Mouse (Mus musculus) liver, embryonic 13.5 days (tissue): Measurements from ENCODE around the gene Cdc42ep4. TPM values are rescaled to one million over a fixed set of nuclear protein-coding genes. Genes with fewer than 3 reads are reported as not detected.

Experiments
- ATAC-seq: fragments of 200-750 bp; cut with Nextera tagmentation; 2 replicates; pipeline ENCODE4 v1.8.0; 2017; ENCODE audit warnings: low read depth, mild to moderate bottlenecking, moderate number of reproducible peaks, moderate library complexity
- DNase-seq: peaks from one replicate; pipeline ENCODE4 v3.0.0; 2022
- H3K27ac ChIP-seq: fragments of 300-500 bp; sonication (generic); 2 replicates; pipeline ENCODE4 v1.5.1; 2015; ENCODE audit warnings: moderate library complexity, mild to moderate bottlenecking, inconsistent platforms
- H3K27me3 ChIP-seq: fragments of 300-500 bp; sonication (generic); 2 replicates; pipeline ENCODE4 v1.6.1; 2015; ENCODE audit warnings: mild to moderate bottlenecking, inconsistent platforms
- H3K36me3 ChIP-seq: fragments of 300-500 bp; sonication (generic); 2 replicates; pipeline ENCODE4 v1.6.1; 2015; ENCODE audit warnings: mild to moderate bottlenecking, inconsistent platforms
- H3K4me1 ChIP-seq: fragments of 300-500 bp; sonication (generic); replicated peaks from 2 replicates; pipeline ENCODE4 v1.6.1; 2015; ENCODE audit warnings: inconsistent platforms
- H3K4me2 ChIP-seq: fragments of 300-500 bp; sonication (generic); 2 replicates; pipeline ENCODE4 v1.6.1; 2015; ENCODE audit warnings: inconsistent platforms, mild to moderate bottlenecking, moderate library complexity
- H3K4me3 ChIP-seq: fragments of 300-500 bp; sonication (generic); replicated peaks from 2 replicates; pipeline ENCODE4 v1.5.1; 2015; ENCODE audit warnings: mild to moderate bottlenecking, inconsistent platforms
- H3K9ac ChIP-seq: fragments of 300-500 bp; sonication (generic); 2 replicates; pipeline ENCODE4 v1.6.1; 2015; ENCODE audit warnings: mild to moderate bottlenecking, inconsistent platforms
- H3K9me3 ChIP-seq: fragments of 300-500 bp; sonication (generic); replicated peaks from 2 replicates; pipeline ENCODE4 v1.6.1; 2016; ENCODE audit warnings: inconsistent platforms
- WGBS: fragments of 180-500 bp; shearing (Covaris S2); methylation state at CpG from one replicate; pipeline ENCODE4 v1.1.7; 2015; ENCODE audit not compliant: insufficient replicate concordance; 5-methylcytosine and 5-hydroxymethylcytosine counted together
- polyA plus RNA-seq: library from polyadenylated mRNA; unstranded; fragments of >200 nt; fragmentation: Nextera tagmentation; extraction: Ambion mirVana; gene quantifications from 2 replicates; pipeline ENCODE4 v1.2.1, GENCODE M21; 2015

The Cdc42ep4 gene
- polyA plus RNA-seq, 1 experiment from 2014 or later = 17.3 TPM

- H3K36me3 ChIP-seq = no peaks in the 10 kb centered on the region
- peaks cover 49% of the 10 kb centered on the region for H3K4me1 ChIP-seq
- no peak overlapping the region for H3K9ac ChIP-seq
- no peaks in the 10 kb centered on the region for H3K9me3 ChIP-seq
- ATAC-seq (no peak), DNase-seq (no peak)
- H3K4me3 ChIP-seq = no peak overlapping the region
- H3K27ac ChIP-seq = no peak overlapping the region
- WGBS = 30% methylated on average over 11 of the region's 11 CpGs
- H3K4me2 ChIP-seq = peak overlapping the region; percentile 26
- H3K27me3 ChIP-seq = no peaks in the 10 kb centered on the region; the same call in 1 of the 2 replicates
Measured at GRCm38 (mm10) chr11:113787009-113787408, 35.3 kb upstream of the Cdc42ep4 start.

- no peak overlapping the region for H3K4me3 ChIP-seq
- H3K27ac ChIP-seq = peak overlapping the region; percentile 67; the same call in 1 of the 2 replicates
- H3K36me3 ChIP-seq = no peaks in the 10 kb centered on the region
- WGBS = 56% methylated on average over 4 of the region's 4 CpGs
- DNase-seq (no peak), ATAC-seq (no peak)
- H3K9me3 ChIP-seq = no peaks in the 10 kb centered on the region
- H3K27me3 ChIP-seq = no peaks in the 10 kb centered on the region; the same call in 1 of the 2 replicates
- H3K4me1 ChIP-seq = peaks cover 49% of the 10 kb centered on the region
- H3K9ac ChIP-seq = no peak overlapping the region
- H3K4me2 ChIP-seq = peak overlapping the region; percentile 61; the same call in 1 of the 2 replicates
Measured at GRCm38 (mm10) chr11:113786395-113786794, 34.7 kb upstream of the Cdc42ep4 start.

DNA sequence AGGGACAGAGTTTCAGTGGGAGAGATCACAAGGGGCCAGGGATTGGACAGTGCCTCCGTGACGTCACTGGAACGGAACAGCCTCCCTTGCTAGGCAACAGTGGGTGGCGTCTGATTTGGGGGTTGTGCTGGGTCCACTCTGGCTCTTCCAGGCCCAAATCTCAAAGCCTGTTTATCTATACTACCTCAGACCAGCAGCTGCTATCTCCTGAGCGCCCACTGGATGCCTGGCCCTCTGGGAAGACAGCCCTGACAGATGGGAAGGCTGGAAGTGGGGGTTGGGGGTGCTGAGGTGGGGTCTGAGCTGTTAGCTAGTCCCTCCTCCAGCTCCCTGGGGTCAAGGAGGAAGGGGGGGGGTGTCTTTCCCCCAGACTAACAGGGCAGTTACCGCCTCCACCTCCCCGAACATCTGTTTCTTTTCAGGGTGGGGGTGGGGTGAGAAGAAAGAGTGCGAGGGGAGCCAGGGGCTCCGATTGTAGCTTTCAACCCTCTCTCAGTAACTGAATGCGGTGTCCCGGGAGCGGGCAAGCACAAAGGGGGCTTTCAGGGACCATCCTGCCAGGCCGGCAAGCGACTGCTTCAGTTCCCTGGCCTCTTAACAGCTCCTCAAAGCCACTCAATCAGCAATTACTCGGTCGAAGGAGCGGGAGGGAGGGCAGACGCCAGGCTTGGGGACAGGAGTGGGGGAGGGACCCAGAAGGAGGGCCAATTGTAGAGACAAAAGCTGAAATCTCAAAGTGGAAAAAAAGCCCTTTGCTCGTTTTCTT lies 33.9 kb upstream of the Cdc42ep4 start:
- 4% methylated on average over 19 of the region's 19 CpGs for WGBS
- peak overlapping the region; percentile 61 for H3K4me2 ChIP-seq
- ATAC-seq = peak; percentile 85
- H3K27ac ChIP-seq = peak overlapping the region; percentile 67
- H3K36me3 ChIP-seq = no peaks in the 10 kb centered on the region
- no peaks in the 10 kb centered on the region for H3K9me3 ChIP-seq
- peak overlapping the region; percentile 49; the same call in 1 of the 2 replicates for H3K9ac ChIP-seq
- H3K4me1 ChIP-seq = peaks cover 54% of the 10 kb centered on the region
- peak overlapping the region; percentile 31 for H3K4me3 ChIP-seq
- no peaks in the 10 kb centered on the region for H3K27me3 ChIP-seq
- DNase-seq = peak; percentile 73

DNA sequence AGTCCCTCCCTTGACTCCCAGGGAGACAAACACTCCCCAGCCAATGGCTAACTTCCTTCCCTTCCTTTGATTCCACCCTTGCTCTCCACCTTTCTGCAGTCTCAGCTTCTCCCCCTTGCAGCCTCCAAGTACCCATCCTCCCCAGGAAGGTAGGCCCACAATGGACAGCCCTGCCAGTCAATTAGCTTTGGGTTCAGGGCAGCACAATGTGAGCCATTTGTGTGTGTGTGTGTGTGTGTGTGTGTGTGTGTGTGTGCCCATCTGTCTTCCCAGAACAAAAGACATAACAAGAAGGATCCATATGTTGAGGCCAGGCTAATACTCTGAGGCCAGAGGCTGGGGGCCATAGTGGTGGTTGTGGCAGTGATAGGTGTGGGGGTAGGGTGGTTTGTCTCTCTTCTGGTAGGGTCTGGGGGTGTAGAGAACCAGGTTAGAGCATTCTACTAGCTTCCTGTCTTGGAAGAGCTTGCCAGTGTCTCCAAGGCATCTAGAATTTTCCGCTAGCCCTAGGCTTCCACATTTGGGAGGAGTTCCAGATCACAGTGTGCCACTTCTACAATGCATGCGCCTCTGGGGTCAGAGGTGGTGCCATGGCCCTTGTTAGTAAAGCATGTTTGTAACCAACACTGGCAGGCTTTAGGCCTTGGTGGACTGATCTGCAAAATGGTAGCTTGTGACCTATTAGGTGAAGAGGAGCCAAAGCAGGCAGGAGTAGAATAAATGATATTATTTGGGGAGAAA lies 33.1 kb upstream of the Cdc42ep4 start:
- 58% methylated on average over 2 of the region's 2 CpGs for WGBS

DNA sequence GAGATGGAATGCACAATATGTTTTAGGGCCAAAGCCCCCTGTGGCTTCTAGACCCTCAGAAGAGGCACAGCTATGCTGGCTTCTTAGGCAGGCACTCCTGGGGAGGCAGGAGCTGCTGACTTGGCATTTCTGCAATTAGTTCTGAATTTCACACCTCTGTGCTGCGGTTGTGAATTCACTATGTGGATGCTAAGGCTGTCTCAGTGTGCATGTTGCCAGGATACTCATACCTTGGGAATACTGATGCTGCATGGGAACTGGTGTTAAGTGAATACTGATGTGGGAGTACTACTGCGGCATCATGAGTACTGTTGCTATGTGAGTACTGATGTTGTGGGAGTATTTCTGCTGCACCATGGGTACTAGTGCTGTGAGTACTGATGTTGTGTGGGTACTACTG lies 30.8 kb upstream of the Cdc42ep4 start:
- peaks cover 65% of the 10 kb centered on the region for H3K4me1 ChIP-seq
- 0 out of 2 replicates have a peak, but pooled peaks cover 3% of the 10 kb centered on the region for H3K27me3 ChIP-seq
- WGBS = 89% methylated on average over 2 of the region's 2 CpGs
- no peak overlapping the region for H3K4me3 ChIP-seq
- no peak overlapping the region for H3K27ac ChIP-seq
- H3K9ac ChIP-seq = no peak overlapping the region
- H3K36me3 ChIP-seq = no peaks in the 10 kb centered on the region
- DNase-seq = no peak
- H3K4me2 ChIP-seq = no peak overlapping the region
- H3K9me3 ChIP-seq = no peaks in the 10 kb centered on the region
- ATAC-seq = no peak

More for the DNA sequence above, 33.1 kb upstream of the Cdc42ep4 start:
- H3K4me1 ChIP-seq = peaks cover 61% of the 10 kb centered on the region
- H3K9ac ChIP-seq = no peak overlapping the region; the same call in 1 of the 2 replicates
- no peak overlapping the region for H3K4me3 ChIP-seq
- no peaks in the 10 kb centered on the region for H3K9me3 ChIP-seq
- H3K27me3 ChIP-seq = 0 out of 2 replicates have a peak, but pooled peaks cover 3% of the 10 kb centered on the region
- H3K4me2 ChIP-seq = peak overlapping the region; percentile 61
- peak overlapping the region; percentile 67; the same call in 1 of the 2 replicates for H3K27ac ChIP-seq
- DNase-seq (no peak), ATAC-seq (peak; percentile 2; the same call in 1 of the 2 replicates)
- no peaks in the 10 kb centered on the region for H3K36me3 ChIP-seq

DNA sequence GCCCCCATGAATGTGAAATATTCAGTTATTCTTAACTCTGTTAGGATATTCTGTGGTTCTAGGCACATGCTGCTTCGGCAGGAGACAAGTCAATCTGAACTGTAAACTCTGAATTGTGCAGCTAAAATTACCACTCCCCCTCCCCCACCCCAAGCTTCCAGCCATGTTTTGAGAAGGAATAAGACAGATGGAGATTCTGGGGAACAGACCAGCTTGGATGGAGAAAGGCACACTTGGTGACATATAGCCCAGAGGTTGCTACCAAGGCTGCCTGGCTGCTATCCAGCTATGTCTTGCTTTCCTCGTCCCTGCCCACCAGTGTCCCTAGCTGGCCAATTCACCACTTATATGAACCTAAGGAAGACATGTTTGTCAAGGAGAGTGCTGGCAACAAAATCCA lies 30.3 kb upstream of the Cdc42ep4 start:
- Histone ChIP-seq H3K27me3 (0 out of 2 replicates have a peak, but pooled peaks cover 3% of the 10 kb centered on the region), H3K4me1 (peaks cover 65% of the 10 kb centered on the region), H3K9me3 (no peaks in the 10 kb centered on the region), H3K9ac (no peak overlapping the region), H3K4me3 (no peak overlapping the region), H3K36me3 (no peaks in the 10 kb centered on the region), H3K4me2 (no peak overlapping the region), H3K27ac (no peak overlapping the region)
- DNase-seq = no peak
- no peak for ATAC-seq
- WGBS = 74% methylated on average over 2 of the region's 2 CpGs

- H3K4me3 ChIP-seq = no peak overlapping the region
- 15% methylated on average over 6 of the region's 6 CpGs for WGBS
- H3K9me3 ChIP-seq = no peaks in the 10 kb centered on the region
- no peaks in the 10 kb centered on the region for H3K36me3 ChIP-seq
- DNase-seq (no peak), ATAC-seq (no peak)
- H3K9ac ChIP-seq = 0 out of 2 replicates have a peak overlapping the region, but pooled peaks have one; percentile 18
- no peak overlapping the region for H3K27ac ChIP-seq
- H3K27me3 ChIP-seq = 0 out of 2 replicates have a peak, but pooled peaks cover 3% of the 10 kb centered on the region
- H3K4me2 ChIP-seq = no peak overlapping the region
- peaks cover 47% of the 10 kb centered on the region for H3K4me1 ChIP-seq
Measured at GRCm38 (mm10) chr11:113779680-113780041, 28.0 kb upstream of the Cdc42ep4 start.

GRCm38 (mm10) chr11:113778733-113779679 lies 27.3 kb upstream of the Cdc42ep4 start:
- H3K4me3 ChIP-seq = no peak overlapping the region
- 39% methylated on average over 20 of the region's 20 CpGs for WGBS
- ATAC-seq = no peak
- no peaks in the 10 kb centered on the region for H3K36me3 ChIP-seq
- 0 out of 2 replicates have a peak overlapping the region, but pooled peaks have one; percentile 18 for H3K9ac ChIP-seq
- DNase-seq = no peak
- peak overlapping the region; percentile 52 for H3K27ac ChIP-seq
- no peaks in the 10 kb centered on the region for H3K9me3 ChIP-seq
- H3K27me3 ChIP-seq = 0 out of 2 replicates have a peak, but pooled peaks cover 3% of the 10 kb centered on the region
- H3K4me2 ChIP-seq = peak overlapping the region; percentile 68; the same call in 1 of the 2 replicates
- H3K4me1 ChIP-seq = peaks cover 45% of the 10 kb centered on the region

DNA sequence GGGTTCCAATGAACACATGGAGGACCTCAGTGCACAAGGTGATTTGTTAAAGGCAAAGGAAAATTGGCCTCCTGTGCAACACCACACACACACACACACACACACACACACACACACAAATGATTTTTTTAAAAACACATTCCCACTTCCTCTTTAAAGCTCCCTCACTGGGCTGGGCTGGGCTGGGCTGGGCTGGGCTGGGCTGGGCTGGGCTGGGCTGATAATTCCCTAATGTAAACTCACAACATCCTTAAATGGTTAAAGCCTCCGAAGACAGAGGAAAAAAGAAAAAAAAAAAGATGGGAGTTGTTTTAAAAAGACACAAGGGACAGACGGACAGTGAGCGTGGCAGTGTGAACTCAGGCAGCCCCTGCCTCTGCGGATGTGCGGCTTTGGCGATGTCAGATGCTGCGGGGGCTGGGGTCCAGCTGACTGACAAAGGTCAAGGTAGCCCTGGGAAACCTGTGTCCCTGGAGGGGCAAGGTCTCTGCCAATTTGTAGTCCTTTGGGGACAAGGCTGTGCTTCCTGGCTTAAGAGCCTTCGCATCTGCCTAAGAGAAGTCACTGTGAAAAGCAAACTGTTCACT lies 26.3 kb upstream of the Cdc42ep4 start:
- 0 out of 2 replicates have a peak, but pooled peaks cover 3% of the 10 kb centered on the region for H3K27me3 ChIP-seq
- peak overlapping the region; percentile 68 for H3K4me2 ChIP-seq
- H3K4me3 ChIP-seq = peak overlapping the region; percentile 30; the same call in 1 of the 2 replicates
- no peak for DNase-seq
- peak overlapping the region; percentile 61; the same call in 1 of the 2 replicates for H3K9ac ChIP-seq
- peaks cover 45% of the 10 kb centered on the region for H3K4me1 ChIP-seq
- H3K9me3 ChIP-seq = no peaks in the 10 kb centered on the region
- H3K27ac ChIP-seq = peak overlapping the region; percentile 79
- WGBS = 31% methylated on average over 8 of the region's 8 CpGs
- no peaks in the 10 kb centered on the region for H3K36me3 ChIP-seq
- peak; percentile 86 for ATAC-seq
